Mouse (Mus musculus) monocyte, adult 2 months (primary cell): ENCODE results near the gene St6galnac6.

Source experiments
- DNase-seq, 2 experiments: peaks; one replicate each; pipeline ENCODE4 v3.0.0; 2022; ENCODE audit warnings: low spot score in 2 of 2, low read depth in 1 of 2

The St6galnac6 gene

DNA sequence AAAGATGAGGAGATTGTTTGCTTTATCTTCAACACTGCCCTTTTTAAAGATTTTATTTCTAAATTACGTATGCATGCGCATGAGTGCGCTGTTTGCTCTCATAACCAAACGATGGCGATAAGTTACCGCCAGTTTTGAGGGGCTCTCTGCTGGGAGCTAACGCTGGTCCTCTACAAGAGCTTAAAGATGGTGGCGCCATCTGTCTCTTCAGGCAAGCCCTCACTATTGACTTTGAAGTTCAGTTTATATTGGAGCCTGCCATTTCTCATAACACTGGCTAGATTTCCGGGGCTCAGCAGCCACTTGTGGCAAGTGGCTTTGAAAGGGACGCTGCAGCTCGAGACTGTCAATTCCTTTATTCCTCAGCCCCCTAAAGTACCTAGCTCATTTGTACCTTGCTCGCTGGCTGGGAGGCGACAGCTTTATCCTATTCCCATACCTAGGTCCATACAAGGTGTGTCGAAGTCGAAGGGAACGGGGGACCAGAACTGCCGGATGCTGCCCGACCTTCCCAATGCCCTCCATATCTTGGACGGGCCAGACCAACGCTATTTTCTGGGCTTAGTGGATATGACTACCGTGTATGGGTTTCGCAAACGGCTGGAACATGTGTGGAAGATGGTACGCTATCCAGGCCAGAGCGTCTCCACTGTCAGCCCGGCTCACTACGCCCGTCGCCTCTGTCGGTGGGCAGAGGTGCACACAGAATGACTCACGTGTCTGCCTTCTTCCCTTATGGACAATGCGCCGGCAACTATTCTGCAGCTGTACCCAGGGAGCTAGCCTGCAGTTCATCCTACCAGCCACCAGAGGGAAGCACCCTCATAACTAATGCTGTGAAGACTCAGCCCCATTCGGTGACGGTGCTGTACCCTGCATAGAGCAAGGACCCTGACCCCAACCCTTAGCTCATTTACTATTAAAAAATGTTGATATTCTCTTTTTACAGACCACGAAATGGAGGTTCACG, 16.4 kb upstream of the St6galnac6 start:
- DNase-seq, result peak in 1 of 2 experiments; percentile 68

DNA sequence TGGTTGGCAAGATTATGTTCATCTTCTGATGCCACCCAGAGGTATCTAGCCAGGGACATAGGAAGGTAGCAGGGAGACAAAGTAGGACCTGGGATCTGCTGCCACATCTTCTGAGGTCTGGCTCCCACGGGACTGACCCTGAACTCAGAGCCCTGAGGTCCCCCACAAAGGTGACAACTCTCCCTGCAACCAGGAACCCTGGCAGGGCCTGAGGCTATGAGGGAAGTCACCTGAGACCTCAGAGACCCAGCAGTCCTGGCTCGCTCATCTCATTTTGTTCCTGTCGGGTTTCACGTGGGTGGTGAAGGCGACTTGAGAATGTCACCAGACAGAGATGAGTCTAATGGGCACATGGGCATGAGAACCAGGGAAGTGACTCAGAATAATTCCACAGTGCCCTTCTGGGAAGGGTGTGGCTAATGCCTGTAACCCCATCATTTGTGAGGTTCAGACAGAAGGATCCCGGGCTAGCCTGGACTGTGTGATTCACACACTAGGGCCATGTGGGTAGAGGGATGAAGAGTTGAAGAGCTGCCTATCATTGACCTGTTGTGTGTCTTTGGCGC, 14.3 kb upstream of the St6galnac6 start:
- DNase-seq, result no peak

DNA sequence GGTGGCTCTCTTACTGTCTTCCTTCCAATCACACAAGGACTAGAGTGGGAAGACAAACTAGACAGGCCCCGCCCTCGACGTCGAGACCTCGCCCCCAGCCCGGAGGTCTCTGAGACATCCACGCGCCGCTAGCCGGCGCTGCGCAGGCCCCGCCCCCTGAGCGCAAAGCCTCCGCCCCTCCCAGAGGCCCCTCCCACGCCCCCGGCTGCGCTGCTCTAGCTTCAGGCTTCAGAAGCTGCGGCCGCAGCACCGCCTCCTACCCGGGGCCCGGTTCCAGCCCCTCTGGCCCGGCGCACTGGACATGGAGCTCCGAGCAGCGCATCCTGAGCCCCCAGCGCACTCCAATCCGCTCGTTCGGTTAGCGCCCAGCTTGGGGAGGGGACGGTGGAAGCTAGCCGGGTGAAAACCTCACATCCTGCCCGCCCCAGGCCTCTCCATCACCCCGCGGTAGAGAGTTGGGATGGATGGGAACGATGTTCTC, 12.6 kb upstream of the St6galnac6 start, which contains the start of gene St6galnac4:
TSS of gene St6galnac4 (plus strand) at position 225 of the 481 bp plus-strand sequence.
- peak; percentile 64 to 84 for DNase-seq

DNA sequence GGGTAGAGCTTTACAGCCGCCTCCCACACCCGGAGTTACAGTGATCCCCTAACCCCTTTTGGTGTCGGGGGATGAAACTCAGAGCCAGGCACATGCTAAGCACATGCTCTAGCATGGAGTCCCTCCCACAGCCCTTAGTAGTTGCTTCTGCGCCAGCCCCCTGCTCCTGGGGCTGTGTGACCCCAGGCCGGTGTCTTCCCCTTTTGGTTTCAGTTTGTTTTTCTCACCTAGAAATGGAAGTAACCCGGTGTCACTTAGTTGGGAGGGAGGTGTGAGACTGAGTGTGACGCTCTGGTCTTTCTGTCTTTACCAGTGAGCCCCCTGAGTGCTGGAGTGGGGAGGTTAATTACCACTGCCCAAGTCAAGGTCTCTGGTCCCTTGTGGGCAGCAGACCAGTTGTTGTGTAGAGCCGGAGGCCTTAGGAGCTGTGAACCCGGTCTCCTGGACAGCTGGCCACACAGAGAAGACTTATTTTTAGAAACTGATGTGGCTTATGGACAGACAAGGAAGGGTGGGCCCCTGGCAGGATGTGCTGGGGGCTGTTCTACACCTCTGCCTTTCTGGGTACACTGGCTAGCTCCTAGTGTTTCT, 11.7 kb upstream of the St6galnac6 start:
- peak in 1 of 2 experiments; percentile 48 for DNase-seq

DNA sequence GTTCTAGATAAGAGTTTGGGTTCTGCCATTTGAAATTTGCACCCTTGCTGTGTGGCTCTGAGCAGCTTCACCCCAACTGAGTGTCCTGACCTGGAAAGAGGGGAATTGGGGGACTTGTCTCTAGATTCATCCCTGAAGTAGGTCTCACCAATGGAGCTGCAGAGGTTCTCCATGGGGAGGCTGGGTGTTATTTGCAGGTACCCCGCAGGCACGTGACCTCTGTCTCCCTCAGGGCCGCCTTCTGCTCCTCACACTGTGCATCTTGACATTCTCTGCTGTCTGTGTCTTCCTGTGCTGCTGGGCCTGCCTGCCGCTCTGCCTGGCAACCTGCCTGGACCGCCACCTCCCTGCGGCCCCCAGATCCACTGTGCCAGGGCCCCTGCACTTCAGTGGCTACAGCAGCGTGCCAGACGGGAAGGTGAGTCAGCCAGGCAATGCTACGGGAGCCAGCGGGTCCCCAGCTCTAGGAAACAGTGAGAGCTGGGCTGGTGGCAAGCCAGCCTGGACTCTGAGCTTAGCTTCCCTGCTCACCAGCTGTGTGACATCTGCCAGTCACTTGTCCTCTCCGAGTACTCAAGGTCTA, 10.2 kb upstream of the St6galnac6 start:
- no peak for DNase-seq

DNA sequence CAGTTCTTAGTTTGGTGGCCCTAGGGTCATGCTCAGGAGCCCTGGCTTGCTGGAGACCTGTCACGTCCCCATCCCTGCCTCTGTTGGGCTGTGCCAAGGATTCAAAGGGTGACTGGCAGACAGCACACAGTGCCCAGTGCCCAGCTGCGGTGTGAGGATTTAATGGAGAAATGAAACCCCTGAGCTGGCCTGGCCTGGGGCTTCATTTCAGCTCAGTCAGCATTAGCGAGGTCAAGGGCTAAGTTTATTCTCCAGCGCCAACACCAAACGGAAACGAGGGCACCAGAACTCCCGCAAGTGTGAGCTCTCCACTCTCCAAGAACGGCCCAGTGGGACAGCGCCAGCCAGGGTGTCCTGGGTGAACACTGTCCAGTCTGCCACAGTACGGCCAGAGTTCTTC, 9.3 kb upstream of the St6galnac6 start:
- no peak for DNase-seq

DNA sequence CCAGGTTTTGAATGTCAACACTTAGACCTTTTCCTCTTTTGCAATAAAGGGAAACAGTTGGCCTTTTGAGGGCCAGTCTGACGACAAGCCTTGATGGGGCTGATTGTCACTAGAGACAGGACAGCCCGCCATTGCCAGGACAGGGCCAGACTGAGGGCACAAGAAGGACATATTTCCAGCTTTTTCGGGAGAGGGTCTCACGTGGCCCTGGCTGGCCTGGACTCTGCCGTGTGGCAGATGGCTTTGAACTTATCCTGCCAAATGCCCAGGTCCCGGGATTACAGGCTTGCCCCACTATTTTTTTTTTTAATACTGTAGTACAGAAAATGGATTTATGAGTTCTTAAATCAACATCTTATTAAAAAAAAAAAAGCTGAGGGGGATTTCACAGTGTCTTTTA, 8.3 kb upstream of the St6galnac6 start:
- DNase-seq, result no peak

DNA sequence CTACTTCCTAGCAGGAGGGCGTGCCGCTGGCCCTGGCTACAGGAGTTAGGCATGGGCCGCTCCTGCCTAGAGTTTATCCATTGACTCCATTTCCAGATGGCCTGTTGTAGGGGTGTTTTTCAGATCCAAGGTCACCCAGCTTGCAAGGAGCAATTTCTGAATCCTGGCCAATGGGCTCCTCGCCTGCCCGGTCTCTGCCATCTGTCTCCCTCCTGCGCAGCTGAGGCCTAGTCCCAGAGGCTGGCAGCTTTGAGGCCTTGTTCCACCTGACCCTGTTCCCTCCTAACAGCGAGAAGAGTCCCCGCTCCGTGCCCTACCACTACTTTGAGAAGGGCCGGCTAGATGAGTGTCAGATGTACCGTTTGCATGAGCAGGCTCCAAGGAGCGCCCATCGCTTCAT, 2.8 kb upstream of the St6galnac6 start:
- DNase-seq, result no peak

DNA sequence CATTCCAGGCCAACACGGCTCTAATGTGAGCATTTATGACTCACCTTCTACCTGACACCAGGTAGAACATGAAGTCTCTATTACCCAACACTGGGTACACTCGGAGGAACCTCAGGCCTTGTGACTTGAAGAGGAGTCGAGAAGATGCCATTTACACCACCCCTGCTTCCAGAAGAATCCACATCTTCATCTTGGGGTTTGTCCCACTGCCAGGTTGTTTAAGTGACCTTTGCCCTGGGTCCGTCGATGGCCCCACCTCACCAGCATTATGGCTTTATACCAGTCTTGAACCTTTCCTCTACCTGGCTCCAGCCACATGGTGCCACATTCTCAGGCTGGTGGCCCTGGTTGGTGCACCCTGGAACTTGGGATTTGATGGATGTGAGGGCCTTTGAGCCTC, 2.3 kb upstream of the St6galnac6 start:
- DNase-seq, result no peak

DNA sequence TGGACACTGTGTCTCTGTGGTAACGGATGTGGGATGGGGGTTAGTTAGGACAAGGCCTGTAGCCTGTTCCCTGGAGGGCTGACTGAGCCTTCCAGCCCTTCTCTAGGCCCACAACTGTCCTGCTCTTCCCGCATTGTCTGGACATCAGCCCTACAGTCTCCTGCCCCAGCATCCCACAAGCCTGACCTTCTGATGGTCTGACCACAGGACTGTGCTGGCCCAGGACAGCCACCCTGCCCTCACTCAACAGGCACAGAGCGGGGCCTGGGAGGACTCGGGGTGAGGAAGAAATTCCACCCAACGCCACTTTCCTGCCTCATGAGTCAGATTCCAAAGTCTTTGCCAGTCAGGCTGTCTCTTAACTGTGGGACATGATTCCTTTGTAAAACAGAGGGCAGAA, 1.8 kb upstream of the St6galnac6 start:
- DNase-seq, result no peak

DNA sequence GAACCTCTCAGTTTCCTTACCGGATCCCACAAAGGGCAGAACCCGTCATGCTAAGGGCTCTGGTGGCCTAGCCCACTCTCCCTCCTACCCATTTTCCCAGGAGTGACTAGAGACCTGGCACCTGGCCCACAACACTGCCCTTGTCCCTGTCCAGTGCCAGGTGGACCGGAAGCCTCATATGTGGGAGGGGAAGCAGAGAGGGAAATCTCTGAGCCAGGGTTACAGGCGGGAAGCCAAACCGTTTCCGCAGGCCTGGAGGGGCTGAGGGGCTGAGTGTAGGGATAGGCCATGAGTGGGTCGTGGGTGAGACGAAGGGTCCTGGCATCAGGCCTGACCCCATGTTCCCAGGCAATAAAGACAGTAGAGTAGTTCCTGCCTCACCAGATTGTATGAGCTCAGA, 1.0 kb upstream of the St6galnac6 start:
- DNase-seq, result no peak

DNA sequence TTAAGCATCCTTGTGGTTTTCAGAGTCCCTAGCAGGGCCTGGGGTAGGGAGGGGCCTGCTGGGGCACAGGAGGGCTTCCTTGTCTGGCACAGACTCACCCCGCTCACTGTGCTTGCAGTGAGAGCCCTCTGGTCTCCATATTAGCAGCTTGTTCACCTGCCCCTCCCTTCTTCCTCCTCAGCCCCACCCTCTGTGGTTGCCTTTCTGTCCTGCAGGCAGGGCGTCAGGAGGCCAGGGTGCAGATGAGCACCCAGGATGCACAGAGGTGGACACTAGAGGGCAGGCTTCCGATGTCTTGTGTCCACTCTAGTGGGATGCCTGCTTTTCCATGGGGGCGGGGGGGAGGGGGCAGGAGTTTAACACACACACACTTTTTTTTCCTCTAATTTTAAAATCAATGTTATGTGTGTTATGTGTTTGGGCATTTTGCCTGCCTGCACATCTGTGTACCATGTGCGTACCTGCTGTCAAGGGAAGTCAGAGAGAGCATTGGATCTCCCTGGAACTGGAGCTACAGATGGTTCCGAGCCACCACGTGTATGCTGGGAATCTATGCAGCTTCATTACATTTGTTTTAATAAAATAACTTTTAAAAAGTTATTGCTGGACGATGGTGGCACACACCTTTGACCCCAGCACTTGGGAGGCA, 2.0 kb downstream of the St6galnac6 start:
- DNase-seq, result peak in 1 of 2 experiments; percentile 24

DNA sequence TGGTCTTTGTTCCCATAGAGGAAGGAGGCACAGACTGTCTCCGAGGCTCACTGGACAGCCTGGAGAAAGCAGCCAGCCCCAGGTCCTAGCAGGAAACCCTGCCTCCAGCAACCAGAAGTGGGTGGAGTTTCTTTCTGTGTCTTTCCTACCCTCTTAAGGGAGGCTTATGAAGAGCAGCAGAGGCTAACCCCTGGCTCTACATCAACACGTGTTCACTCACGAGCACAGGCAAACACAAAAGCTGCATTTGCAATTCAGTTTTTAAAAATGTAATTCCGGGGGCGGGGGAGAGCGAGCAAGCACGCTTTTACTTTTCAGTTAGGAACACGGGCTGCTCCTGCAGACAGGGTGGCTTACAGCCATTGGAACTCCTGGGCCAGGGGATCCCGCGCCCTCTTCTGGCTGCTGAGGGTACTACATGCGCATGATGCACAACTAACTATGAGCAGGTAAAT, 3.1 kb downstream of the St6galnac6 start:
- peak in 1 of 2 experiments; percentile 81 for DNase-seq

DNA sequence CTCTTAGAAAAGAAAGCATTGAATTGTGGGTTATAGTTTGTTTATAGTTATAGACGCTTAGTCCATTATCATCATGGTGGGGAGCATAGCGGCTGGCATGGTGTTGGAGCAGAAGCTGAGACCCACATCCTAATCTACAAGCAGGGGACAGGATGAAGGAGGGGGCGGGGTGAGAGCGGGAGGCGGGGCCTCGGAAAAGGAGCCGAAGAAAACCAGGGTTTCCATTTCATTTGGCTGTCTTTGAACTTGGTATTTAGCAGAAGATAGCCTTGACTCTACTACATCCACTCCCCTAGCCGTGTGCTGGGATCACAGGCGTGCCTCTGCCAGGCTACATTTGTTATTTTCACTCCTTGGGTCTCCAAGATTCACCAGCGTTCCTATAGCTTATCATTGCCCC, 5.1 kb downstream of the St6galnac6 start:
- no peak for DNase-seq

DNA sequence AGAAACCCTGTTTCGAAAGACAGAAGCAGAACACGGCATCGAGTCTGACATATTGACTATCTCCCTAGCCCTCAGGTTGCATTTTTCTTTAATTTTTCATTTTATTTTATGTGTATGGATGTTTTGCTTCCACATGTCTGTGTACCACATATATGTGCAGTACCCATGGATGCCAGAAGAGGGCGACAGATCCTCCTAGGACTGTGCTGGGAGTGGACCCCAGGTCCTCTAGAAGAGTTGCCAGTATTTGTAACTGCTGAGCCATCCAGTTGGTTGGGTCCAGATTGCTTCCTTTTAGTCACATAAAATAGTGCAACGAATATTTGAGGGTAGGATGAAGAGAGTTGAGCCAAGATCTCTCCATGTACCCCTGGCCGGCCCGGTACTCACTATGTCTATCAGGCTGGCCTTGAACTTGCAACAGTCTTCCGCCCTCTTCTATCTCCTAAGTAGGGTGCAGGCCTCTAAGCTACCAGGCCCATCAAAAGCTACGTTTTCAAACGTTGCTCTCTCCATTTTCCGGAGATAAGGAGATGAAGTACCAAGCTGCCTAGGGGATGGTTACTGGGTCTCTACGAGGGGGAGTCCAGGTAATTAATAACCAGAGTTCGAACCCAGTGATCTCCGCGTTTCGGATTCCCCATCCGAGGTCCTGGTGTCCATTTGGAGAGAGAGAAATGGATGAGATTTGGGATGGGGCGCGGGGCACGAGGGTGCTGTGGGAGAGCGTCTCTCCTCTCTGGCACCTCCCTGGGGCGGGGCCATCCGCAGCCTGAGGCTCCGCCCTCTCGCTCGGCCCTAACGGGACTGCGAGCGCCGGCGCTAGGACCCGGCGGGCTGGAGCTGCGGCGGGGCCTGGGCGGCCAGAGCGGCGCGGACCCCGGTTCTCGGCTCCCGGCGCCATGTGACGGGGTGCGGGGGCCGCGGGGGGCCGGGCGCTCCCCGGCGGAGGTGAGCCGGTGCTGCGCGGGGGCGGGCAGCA, 6.9 kb downstream of the St6galnac6 start:
- DNase-seq, result peak; percentile 61 to 78

DNA sequence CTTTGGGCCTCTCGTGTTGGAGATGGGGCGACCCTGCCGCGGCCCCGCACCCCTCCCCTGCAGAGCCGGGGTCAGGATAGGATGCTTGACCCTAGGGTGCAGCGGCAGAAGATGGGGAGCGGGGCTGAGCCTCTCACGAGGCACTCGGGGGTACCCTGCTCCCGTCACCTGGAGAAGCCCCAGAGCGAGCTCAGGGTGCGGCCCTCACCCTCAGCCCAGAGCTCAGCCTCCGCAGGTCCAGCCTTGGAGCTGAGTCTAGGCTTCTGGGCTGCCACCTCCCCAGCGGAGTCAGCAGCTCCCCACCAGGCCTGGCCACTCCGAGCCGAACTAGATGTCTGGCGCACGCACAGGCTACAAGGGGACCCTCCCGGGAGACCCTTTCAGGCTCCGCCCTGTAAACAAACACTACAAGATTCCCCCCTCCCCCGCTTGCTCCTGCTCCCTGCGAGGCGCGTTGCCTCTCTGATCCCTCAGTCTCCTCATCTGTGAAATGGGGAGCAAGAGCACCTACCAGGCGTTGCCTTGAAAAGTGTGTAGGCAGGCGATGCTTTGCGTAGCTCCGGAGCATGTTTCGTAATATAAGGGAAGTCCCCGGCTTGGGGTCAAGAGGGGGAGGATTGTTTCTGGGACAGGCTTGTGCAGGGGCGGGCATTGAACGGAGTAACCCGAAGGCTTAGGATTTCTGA, 7.9 kb downstream of the St6galnac6 start:
- peak in 1 of 2 experiments; percentile 74 for DNase-seq

DNA sequence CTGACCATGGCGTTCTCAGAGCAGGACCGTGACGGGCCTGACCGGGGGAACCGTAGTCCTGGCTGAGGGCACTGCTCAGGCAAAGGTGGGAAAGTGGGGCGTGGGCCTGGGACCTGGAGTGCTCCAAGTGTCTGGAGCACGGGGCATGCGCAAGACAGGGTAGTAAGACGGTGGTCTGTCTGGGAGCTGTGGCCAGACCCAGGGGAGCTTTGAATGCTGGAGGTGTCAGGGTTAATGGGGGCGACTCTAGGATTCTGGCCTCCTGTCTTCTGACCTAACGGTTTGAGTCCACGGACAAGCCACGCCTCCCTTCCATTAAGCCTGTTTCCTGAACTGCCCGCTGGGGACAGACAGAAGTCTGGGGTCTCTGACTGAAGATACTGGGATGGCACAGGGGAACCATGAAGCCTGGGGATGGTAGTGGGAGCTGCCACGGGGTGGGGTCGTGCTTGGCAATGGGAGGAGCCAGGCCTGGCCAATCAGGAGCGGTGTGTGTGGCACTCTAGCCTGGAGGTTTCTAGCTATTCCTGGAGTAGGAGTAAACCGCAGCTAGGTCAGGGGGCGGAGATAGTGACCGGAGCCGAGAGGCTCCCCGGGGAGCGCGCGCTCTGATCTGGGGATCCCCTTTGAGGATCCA, 8.8 kb downstream of the St6galnac6 start:
- DNase-seq, result peak; percentile 80 to 84

DNA sequence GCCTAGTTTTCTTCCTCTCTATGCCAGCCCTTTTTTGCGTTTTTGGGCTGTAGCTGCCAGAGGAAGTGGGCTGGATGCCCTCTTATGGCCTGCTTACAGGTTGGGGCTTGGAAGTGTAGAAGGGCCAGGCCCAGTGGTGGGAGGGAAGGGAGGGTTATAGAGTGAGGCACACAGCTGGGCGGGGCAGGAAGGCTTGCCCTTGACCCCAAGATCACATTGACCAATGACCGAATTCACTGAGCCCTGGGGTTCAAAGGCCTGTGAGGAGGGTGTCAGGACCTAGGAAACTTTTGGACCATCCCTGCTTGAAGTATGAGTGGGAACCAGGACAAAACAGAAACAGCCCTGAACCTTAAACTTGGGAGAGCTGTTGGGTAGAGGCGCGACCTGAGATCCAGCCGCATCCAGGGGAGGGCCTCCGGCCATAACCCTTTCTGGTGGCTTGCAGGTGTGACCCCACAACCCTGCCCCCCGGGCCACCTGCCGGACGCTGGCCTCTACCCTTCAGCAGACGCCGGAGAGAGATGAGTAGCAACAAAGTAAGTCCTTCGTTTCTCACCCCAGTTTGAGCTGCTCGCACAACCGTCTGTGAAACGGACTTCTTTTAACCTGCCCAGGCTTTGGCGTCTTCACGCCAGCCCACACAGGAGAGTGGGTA, 9.4 kb downstream of the St6galnac6 start:
- DNase-seq, result no peak
